Mouse (Mus musculus) heart, postnatal 0 days (tissue): Measurements from ENCODE around the gene Txlnb. TPM values are rescaled to one million over a fixed set of nuclear protein-coding genes. Genes with fewer than 3 reads are reported as not detected.
A peak's percentile ranks its signal among the peaks of the same experiment; 100 is the strongest.

ENCODE experiments used
- ATAC-seq: fragments of 200-750 bp; cut with Nextera tagmentation; 2 replicates; pipeline ENCODE4 v1.8.0; 2017; ENCODE audit warnings: low read depth, moderate number of reproducible peaks, moderate library complexity; ENCODE audit not compliant: insufficient read depth
- DNase-seq: peaks from one replicate; pipeline ENCODE4 v3.0.0-alpha.2; 2016; ENCODE audit warnings: low spot score
- H3K27ac ChIP-seq: fragments of 300-500 bp; sonication (generic); 2 replicates; pipeline ENCODE4 v1.5.1; 2014; ENCODE audit warnings: low read depth, mild to moderate bottlenecking
- H3K27me3 ChIP-seq: fragments of 300-500 bp; sonication (generic); 2 replicates; pipeline ENCODE4 v1.6.1; 2014; ENCODE audit warnings: low read length, mixed read lengths; ENCODE audit not compliant: control insufficient read depth, insufficient read depth
- H3K36me3 ChIP-seq: fragments of 300-500 bp; sonication (generic); replicated peaks from 2 replicates; pipeline ENCODE4 v1.6.1; 2014; ENCODE audit warnings: low read length, mixed read lengths; ENCODE audit not compliant: control insufficient read depth, insufficient read depth
- H3K4me1 ChIP-seq: fragments of 300-500 bp; sonication (generic); 2 replicates; pipeline ENCODE4 v1.6.1; 2014; ENCODE audit warnings: antibody characterized with exemption; ENCODE audit not compliant: control insufficient read depth, insufficient read depth
- H3K4me2 ChIP-seq: fragments of 300-500 bp; sonication (generic); 2 replicates; pipeline ENCODE4 v1.6.1; 2014; ENCODE audit warnings: low read depth, mild to moderate bottlenecking, low read length, moderate library complexity
- H3K4me3 ChIP-seq: fragments of 300-500 bp; sonication (generic); 2 replicates; pipeline ENCODE4 v1.5.1; 2014; ENCODE audit warnings: low read depth, low read length
- H3K9ac ChIP-seq: fragments of 300-500 bp; sonication (generic); replicated peaks from 2 replicates; pipeline ENCODE4 v1.6.1; 2014; ENCODE audit warnings: low read depth, low read length, mixed read lengths
- H3K9me3 ChIP-seq: fragments of 300-500 bp; sonication (generic); replicated peaks from 2 replicates; pipeline ENCODE4 v1.6.1; 2016; ENCODE audit warnings: low read length; ENCODE audit not compliant: control insufficient read depth
- CTCF ChIP-seq: IDR thresholded peaks from 2 replicates; pipeline ENCODE4 v1.5.1; 2016; ENCODE audit warnings: antibody characterized with exemption, control low read depth, low read depth
- EP300 ChIP-seq: IDR thresholded peaks from 2 replicates; pipeline ENCODE4 v1.6.1; 2016; ENCODE audit warnings: antibody characterized with exemption, low read depth
- WGBS: fragments of 180-500 bp; shearing (Covaris S2); extraction: QIAGEN DNeasy Blood & Tissue Kit; methylation state at CpG from one replicate; pipeline ENCODE4 v1.1.7; 2014; 5-methylcytosine and 5-hydroxymethylcytosine counted together
- polyA plus RNA-seq: library from polyadenylated mRNA; unstranded; fragments of >200 nt; fragmentation: Nextera tagmentation; extraction: Ambion mirVana; gene quantifications from 2 replicates; pipeline ENCODE4 v1.2.1, GENCODE M21; 2015
- total RNA-seq: library from RNA; depleted of rRNA; stranded (reverse); fragments of >200 nt; gene quantifications from 2 replicates; pipeline ENCODE4 v1.2.3, GENCODE M21; 2014; ENCODE audit warnings: low replicate concordance

The Txlnb gene
- total and polyA plus RNA-seq, 2 experiments from 2014 or later, result 56.3 to 68.3 TPM

DNA sequence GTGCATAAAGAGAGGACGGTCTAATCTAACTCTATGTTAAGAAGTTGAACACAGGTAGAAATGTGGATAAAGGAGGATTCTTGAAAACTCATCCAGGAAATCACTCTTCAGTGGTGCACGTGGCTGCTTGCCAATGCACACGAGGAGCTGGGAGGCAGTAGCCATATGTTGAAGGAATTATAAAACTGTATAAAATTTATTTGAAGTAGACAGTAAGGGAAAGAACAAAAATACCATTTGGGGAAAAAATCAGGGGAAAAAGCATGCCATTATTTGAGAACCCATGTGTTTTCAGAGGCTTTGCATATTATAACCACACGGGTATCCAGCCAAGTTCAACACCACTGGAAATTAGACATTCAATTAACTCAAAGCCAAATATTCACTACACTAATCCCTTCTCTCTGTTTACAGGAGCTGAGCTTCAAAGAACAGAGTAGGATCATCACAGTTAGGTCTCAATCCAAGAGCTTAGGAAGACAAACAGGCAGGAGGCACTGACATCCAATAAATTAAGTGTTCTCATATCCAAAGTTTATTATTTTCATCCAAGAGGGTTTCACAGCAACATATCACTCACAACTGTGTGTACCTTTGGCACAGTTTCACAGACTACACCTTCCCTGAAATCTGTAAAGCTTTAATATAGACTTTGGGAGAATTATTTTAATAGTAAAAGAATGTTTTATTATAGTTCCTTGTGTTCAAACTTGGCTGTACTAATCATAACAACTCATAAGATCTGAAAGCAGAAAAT is 48.9 kb downstream of the Txlnb start:
- no peak for ATAC-seq
- peaks cover 35% of the 10 kb centered on the region for H3K36me3 ChIP-seq

DNA sequence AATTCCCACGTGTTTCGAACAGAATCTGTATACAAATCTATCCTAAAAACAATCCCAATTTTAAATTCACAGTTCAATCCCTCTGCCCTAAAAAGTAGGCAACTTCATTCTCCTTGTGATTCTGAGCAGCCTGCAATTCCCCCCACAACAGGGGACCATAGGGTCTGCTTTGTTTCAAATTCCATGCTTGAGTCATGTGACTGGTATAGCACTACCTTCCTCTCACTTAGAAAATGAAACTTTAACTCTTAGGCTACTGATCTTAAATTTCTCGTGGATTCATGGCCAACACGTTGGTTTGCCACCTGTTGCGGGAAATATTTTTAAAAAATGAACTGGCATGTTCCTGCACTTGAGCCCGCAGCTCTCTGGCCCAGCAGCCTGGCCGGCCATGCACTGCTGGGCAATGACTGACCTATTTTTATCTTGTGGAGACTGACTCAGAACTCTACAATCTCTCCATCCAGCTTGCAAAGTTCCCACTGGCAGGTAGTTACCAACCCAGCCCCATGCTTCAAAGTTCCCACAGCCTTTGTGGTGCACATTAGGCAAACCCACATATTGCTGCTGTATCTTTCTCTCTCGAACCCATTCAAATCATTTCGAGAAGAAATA is 61.7 kb downstream of the Txlnb start:
- H3K4me3 ChIP-seq, result no peak overlapping the region
- no peaks in the 10 kb centered on the region for H3K27me3 ChIP-seq
- no peaks in the 10 kb centered on the region for H3K36me3 ChIP-seq
- no peak for TF ChIP-seq EP300
- TF ChIP-seq CTCF, result no peak
- no peak for ATAC-seq
- no peak overlapping the region for H3K9ac ChIP-seq
- no peak overlapping the region for H3K27ac ChIP-seq
- no peak overlapping the region for H3K4me2 ChIP-seq
- DNase-seq, result no peak
- 0 out of 2 replicates have a peak, but pooled peaks cover 2% of the 10 kb centered on the region for H3K9me3 ChIP-seq
- 62% methylated on average over 9 of the region's 9 CpGs for WGBS
- no peaks in the 10 kb centered on the region for H3K4me1 ChIP-seq

More for the DNA sequence above, 48.9 kb downstream of the Txlnb start:
- Histone ChIP-seq H3K27me3 (no peaks in the 10 kb centered on the region), H3K9ac (no peak overlapping the region), H3K27ac (no peak overlapping the region), H3K9me3 (no peaks in the 10 kb centered on the region; the same call in 1 of the 2 replicates), H3K4me3 (no peak overlapping the region), H3K4me2 (no peak overlapping the region), H3K4me1 (no peaks in the 10 kb centered on the region)
- WGBS, result 55% methylated on average over 4 of the region's 4 CpGs
- TF ChIP-seq CTCF (no peak), EP300 (no peak)
- DNase-seq, result no peak

DNA sequence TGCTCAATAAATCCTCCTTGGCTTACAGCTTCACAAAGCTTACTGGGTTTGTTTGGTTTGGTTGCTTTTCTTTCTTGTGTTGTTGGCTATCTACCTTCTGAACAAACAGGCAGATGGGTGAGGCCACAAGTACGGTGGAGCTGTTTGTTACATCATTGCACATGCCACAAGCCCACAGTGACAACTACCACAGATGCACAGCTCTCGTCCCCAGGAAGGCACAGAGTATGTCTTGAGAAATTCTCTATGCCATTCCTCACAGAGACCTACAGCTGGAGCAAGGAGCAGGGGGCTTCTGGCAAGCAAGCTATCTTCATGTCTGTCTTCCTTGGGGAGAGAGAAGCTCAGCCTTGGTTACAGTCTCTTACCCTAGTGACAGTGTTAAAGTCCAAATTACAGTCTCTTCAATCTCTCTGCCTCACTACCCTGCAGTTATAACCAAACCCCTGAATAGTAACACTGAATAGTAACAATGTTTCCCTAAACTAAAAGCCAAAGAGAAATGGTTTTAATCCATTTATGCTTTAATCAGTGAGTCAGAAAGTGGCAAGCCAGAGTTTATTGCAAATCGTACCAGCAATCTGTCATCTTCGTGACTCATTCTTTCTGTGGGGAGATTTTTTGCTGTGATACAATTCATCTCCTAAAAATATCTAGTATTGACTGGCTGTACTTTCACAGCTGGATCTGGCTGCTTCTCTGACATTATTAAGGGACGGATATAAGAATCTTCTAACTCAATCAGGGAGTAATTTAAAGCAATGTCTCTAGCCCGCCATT is 64.9 kb downstream of the Txlnb start:
- 73% methylated on average over 6 of the region's 6 CpGs for WGBS
- no peak overlapping the region for H3K27ac ChIP-seq
- no peaks in the 10 kb centered on the region for H3K36me3 ChIP-seq

DNA sequence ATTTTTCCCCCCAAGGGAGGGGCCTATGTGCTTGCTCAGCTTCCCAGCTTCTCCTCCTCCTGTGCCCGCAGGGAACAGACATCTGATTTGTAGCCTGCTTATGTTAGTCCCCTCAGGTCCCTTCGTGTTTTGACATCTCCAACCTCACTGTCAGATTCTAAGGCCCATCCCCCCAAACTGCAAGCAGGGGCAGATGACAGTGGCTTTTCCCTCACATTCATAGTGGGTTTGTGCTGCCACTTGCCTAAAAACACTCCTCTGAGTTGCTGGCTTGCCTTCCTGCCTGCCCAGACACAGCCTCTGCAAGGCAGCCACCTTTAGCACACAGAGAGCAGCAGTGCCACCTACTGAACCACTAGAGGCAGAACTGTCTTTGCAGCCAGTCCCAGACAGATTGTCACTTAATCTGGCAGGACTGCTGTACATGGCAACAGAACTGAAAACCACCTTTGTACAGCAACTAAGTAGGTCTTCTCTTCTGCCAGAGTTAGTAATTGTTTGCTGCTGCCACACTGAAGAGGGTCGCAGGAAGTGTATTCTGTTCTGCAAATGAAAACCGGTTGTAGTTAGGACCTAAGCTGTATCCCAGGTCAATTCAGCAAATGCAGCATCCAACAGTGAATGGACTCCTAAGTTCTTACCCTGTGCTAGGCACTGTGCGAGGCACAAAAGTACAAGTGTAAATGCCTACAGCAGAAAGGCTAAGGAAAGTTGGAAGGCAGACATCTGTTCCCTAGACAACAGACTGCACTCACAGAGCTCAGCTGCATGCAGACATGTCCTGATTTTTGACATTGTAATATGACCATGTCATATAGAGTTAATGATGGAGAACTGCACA is 74.0 kb downstream of the Txlnb start:
- H3K4me3 ChIP-seq, result no peak overlapping the region
- DNase-seq (peak; percentile 76), ATAC-seq (peak; percentile 92)
- H3K36me3 ChIP-seq, result no peaks in the 10 kb centered on the region
- no peaks in the 10 kb centered on the region for H3K4me1 ChIP-seq
- peak; percentile 97 for TF ChIP-seq CTCF
- no peak for TF ChIP-seq EP300
- H3K4me2 ChIP-seq, result no peak overlapping the region
- peak overlapping the region; percentile 15; the same call in 1 of the 2 replicates for H3K27ac ChIP-seq
- no peak overlapping the region for H3K9ac ChIP-seq
- 36% methylated on average over 5 of the region's 5 CpGs for WGBS
- H3K9me3 ChIP-seq, result no peaks in the 10 kb centered on the region
- H3K27me3 ChIP-seq, result no peaks in the 10 kb centered on the region

More for the DNA sequence above, 64.9 kb downstream of the Txlnb start:
- no peak for ATAC-seq
- H3K4me2 ChIP-seq, result no peak overlapping the region
- TF ChIP-seq EP300, result no peak
- TF ChIP-seq CTCF, result no peak
- DNase-seq, result no peak
- 0 out of 2 replicates have a peak, but pooled peaks cover 2% of the 10 kb centered on the region for H3K9me3 ChIP-seq
- no peak overlapping the region for H3K4me3 ChIP-seq
- H3K4me1 ChIP-seq, result no peaks in the 10 kb centered on the region
- H3K9ac ChIP-seq, result no peak overlapping the region
- H3K27me3 ChIP-seq, result no peaks in the 10 kb centered on the region
